Mouse (Mus musculus) cortical plate, adult 2 months (tissue): ENCODE data around the gene Cdc73. TPM values are rescaled to one million over a fixed set of nuclear protein-coding genes. Genes with fewer than 3 reads are reported as not detected.
"Not testable (repeated sequence)": the region's sequence is repeated elsewhere in the genome, so short reads cannot be mapped to it uniquely, and the experiment has no call there.

Source experiments
- H3K27ac ChIP-seq: fragments of 200-500 bp; 2 replicates; pipeline ENCODE4 v1.5.1; 2012; ENCODE audit warnings: low read length, control low read depth, inconsistent platforms; ENCODE audit not compliant: insufficient read depth
- H3K4me1 ChIP-seq: fragments of 200-500 bp; 2 replicates; pipeline ENCODE4 v1.6.1; 2011; ENCODE audit warnings: low read length; ENCODE audit not compliant: control insufficient read depth, insufficient read depth
- H3K4me3 ChIP-seq: fragments of 200-500 bp; 2 replicates; pipeline ENCODE4 v1.5.1; 2011; ENCODE audit warnings: mild to moderate bottlenecking, low read length, control low read depth; ENCODE audit not compliant: insufficient read depth
- CTCF ChIP-seq: fragments of 200-500 bp; IDR thresholded peaks from 2 replicates; pipeline ENCODE4 v1.5.1; 2011; ENCODE audit warnings: mild to moderate bottlenecking, control low read depth, low read length; ENCODE audit not compliant: insufficient read depth; ENCODE audit errors: extremely low read depth
- POLR2A ChIP-seq: fragments of 200-500 bp; IDR thresholded peaks from 2 replicates; pipeline ENCODE4 v1.6.1; 2011; ENCODE audit warnings: mild to moderate bottlenecking, low read length, control low read depth; ENCODE audit not compliant: insufficient read depth; ENCODE audit errors: extremely low read depth
- polyA plus RNA-seq: library from polyadenylated mRNA; depleted of rRNA; stranded (reverse); fragments of >200 nt; gene quantifications from 2 replicates; pipeline ENCODE4 v1.2.3, GENCODE M21; 2012

The Cdc73 gene
- polyA plus RNA-seq, 1 experiment, result 14.1 TPM

DNA sequence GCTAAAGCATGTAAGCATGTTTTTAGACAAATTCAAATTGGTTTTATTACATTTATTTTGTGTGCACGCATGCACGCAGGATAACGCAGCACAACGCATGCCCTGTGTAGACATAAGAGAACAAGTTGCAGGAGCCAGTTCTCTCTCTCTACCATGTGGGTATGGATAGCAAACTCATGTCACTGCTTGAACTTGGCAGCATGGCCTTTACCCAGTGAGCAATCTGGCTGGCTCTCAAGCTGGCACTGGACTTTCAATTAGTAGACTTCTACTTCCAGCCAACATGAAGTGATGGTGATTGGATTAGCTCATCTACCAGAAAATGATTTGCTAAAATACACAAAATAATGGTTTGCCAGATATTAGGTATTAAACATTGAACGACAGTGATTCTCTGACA is 21.6 kb downstream of the Cdc73 start:
- no peaks in the 10 kb centered on the region for H3K4me1 ChIP-seq
- no peak overlapping the region for H3K4me3 ChIP-seq
- TF ChIP-seq CTCF (no peak), POLR2A (no peak)
- no peak overlapping the region for H3K27ac ChIP-seq

DNA sequence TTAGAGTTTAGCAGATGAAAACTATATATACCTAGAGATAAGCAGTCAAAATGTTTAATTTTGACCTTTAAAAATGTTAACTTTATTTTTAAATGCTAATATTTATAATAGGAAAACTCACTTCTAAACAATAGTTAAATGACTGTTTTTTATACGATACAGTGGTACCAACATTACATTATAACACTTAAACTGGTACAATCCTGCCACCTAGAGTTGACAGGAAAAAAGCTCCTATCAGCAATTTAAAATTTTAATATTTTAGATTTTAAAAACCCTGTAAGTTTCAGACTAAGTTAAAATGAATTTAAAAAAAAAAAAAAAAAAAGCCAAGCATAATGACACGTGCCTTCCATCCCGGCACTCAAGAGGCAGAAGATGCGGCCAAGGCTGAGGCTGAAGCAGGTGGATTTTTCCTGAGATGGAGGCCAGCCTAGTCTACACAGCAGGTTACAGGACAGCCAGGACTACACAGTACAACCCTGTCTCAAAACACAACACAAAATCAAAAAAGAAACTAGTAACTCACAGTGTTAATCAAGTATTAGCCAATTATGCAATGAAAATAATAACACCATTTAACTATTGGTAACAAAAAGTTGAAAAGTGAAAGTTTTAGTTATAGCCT is 26.8 kb downstream of the Cdc73 start:
- TF ChIP-seq CTCF (no peak), POLR2A (no peak)
- H3K27ac ChIP-seq, result no peak overlapping the region
- H3K4me3 ChIP-seq, result no peak overlapping the region
- peaks cover 2% of the 10 kb centered on the region; the same call in 1 of the 2 replicates for H3K4me1 ChIP-seq

GRCm38 (mm10) chr1:143664786-143665185 is 37.9 kb downstream of the Cdc73 start:
- not testable (repeated sequence) for H3K27ac ChIP-seq, H3K4me3 ChIP-seq, H3K4me1 ChIP-seq

DNA sequence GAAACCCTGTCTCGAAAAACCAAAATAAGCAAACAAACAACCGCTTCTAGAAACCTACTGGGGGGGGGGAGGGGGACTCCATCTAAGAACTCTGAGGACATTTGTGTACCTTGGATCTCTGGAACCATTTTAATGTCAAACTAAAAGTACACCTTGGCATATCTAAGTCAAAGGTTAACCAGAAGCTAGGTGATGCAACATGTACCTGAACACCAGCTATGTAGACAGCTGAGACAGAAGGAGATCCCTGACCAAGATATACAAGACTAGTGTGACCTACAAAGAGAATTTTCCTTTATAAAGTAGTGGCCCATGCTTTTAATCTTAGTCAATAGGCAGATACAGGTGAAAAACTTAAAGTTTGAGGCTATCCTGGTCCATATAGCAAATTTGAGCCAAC is 39.5 kb downstream of the Cdc73 start:
- no peak for TF ChIP-seq CTCF
- TF ChIP-seq POLR2A, result no peak
- Histone ChIP-seq H3K4me1 (no peaks in the 10 kb centered on the region), H3K4me3 (no peak overlapping the region), H3K27ac (no peak overlapping the region)

DNA sequence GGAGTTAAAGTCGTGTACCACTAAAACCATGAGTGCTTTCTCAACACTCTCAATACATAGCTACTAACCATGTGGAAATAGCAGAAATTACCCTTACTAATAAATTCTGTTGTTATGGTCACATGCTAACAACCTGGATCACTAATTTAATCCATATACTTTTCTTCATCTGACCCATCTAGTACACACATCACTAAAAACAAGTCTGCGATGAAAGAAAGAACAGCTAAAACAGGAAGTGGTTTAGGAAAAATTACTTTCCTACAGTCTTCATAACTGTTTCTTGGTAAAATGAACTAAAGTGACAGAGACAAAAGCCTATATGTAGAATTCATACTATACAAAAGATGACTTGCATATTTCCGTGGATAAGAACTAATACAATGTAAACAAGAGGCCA is 49.0 kb downstream of the Cdc73 start:
- Histone ChIP-seq H3K4me1 (no peaks in the 10 kb centered on the region), H3K27ac (no peak overlapping the region), H3K4me3 (no peak overlapping the region)
- TF ChIP-seq POLR2A (no peak), CTCF (no peak)

- no peak overlapping the region for H3K4me3 ChIP-seq
- H3K27ac ChIP-seq, result no peak overlapping the region
- H3K4me1 ChIP-seq, result no peaks in the 10 kb centered on the region; the same call in 1 of the 2 replicates
- no peak for TF ChIP-seq CTCF
- TF ChIP-seq POLR2A, result no peak
These were observed 52.4 kb downstream of the Cdc73 start for GRCm38 (mm10) chr1:143650317-143650716.

DNA sequence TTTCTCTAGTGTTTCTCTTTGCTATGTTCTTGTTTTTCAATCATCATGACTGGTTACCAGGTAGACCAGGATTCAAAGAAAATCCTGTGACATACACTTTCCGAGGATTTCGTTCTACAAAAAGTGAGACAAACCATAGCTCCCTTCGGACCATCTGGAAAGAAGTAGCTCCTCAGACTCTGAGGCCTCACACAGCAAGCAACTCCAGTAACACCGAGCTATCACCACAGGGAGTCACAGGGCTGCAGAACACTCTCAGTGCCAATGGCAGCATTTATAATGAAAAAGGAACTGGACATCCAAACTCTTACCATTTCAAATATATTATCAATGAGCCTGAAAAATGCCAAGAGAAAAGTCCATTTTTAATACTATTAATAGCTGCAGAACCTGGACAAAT is 56.5 kb downstream of the Cdc73 start:
- peak overlapping the region; percentile 29 for H3K4me3 ChIP-seq
- TF ChIP-seq POLR2A (no peak), CTCF (no peak)
- H3K4me1 ChIP-seq, result no peaks in the 10 kb centered on the region; the same call in 1 of the 2 replicates
- H3K27ac ChIP-seq, result no peak overlapping the region

GRCm38 (mm10) chr1:143645386-143645785 is 57.3 kb downstream of the Cdc73 start:
- no peak overlapping the region for H3K27ac ChIP-seq
- peak overlapping the region; percentile 26 for H3K4me3 ChIP-seq
- no peaks in the 10 kb centered on the region; the same call in 1 of the 2 replicates for H3K4me1 ChIP-seq
- TF ChIP-seq CTCF (no peak), POLR2A (no peak)

GRCm38 (mm10) chr1:143644221-143644620 is 58.5 kb downstream of the Cdc73 start:
- no peak for TF ChIP-seq POLR2A
- no peak overlapping the region for H3K27ac ChIP-seq
- H3K4me3 ChIP-seq, result peak overlapping the region; percentile 64
- no peaks in the 10 kb centered on the region; the same call in 1 of the 2 replicates for H3K4me1 ChIP-seq

DNA sequence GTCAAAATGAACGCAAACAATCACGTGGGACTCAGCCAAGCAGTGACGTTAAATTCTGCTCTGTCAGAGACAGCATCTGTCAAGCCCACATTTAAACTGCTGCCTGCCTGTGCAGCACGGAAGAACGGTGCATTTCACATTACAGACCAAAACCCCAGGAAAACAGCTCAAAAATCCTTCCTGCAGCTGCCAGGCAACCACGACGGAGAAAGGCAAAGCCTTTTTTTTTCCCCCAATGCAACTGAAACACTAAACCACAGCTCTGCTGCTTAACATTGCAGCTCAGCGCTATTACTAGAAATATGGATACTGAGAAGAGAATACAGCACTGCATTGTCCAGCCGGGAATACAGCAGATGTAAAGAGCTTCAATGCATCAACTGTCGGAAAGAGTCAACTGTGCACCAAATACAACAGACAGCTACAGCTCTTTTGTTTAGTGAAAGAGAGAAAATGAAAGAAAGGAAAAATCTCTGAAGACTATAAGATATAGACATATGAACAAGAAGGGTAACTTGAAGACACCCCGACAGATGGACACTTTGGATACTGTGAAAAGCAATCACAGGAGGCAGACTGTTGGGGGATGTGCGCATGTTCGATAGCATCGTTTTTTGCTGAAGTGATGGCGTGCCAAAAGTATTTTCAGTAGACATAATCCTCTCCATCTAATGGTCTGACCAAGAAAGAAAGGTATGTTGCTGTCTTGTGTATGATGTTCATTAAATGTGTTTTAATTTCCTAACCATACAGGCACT is 61.9 kb downstream of the Cdc73 start, which contains the start of gene B3galt2:
TSS of gene B3galt2 (plus strand) at position 15 of the 758 bp plus-strand sequence.
- TF ChIP-seq POLR2A, result peak; percentile 98
- TF ChIP-seq CTCF, result no peak
- peak within 1 kb of the TSS; percentile 58 for H3K4me3 ChIP-seq
- no peaks in the 10 kb centered on the region for H3K4me1 ChIP-seq
- peak within 1 kb of the TSS; percentile 85 for H3K27ac ChIP-seq

DNA sequence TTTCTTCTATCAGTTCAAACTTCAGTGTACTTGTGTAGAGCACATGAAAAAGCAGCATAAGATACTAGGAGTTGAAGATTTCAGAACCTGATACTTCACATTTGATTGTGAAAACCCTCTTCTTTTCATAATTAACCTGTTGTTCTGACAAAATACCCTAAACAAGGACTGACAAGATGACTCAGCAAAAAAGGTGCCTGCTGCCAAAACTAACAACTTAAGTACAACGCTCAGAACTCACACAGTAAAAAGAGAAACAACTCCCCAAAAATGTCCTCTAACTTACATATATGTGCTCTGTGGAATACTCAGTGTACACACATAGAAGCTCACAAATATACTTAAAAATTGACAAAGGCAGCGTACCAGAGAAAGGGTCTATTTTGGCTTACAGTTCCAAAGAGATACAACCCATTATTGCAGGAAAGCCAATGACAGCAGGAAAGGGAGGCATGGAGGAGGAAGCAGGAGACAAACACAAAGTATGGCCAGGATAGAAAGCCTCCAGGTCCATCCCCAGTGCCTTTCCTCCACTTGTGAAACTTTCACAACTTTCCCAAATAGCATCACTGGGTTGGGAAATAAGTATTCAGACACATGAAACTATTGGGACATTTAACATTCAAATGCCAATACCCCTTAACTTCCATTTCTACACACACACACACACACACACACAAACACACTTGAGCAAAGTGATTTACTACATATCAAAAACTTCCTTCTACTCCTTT is 69.7 kb downstream of the Cdc73 start:
- H3K4me1 ChIP-seq, result no peaks in the 10 kb centered on the region; the same call in 1 of the 2 replicates
- no peak overlapping the region for H3K4me3 ChIP-seq
- no peak overlapping the region for H3K27ac ChIP-seq
- TF ChIP-seq CTCF (no peak), POLR2A (no peak)
